Mouse (Mus musculus) frontal cortex, postnatal 10 days (tissue): ENCODE measurements at regions not wholly inside any gene's neighbourhood (a gene's known extent, or its start where the extent isn't known, plus 50 kb on each side); places are given as distances from the start of the nearest gene placed in this dataset.

Experiments used
- DNase-seq, 2 experiments: peaks; one replicate each; pipeline ENCODE4 v3.0.0; 2022; ENCODE audit warnings: low spot score in 2 of 2, mixed read lengths in 1 of 2

DNA sequence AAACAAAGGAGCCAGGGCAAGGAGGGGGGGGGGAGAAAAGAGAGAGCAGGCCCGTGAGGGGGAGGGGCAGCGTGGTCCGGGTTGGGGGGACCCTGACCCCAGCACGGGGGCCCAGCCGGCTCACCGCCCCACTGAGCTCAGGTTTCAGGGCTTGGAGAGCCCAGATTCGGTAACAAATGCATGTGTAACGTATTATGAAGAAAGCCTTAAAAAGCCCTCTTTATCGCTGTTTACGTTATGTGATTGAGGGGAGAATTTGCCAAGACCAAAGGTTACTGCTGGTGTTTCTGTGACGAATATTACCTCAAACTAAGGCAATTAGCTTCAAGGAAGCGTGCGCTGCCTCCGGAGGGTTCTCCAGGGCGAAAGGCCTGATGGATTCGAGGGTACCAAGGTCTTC lies 54.2 kb downstream of the Barx1 start:
- DNase-seq = no peak

DNA sequence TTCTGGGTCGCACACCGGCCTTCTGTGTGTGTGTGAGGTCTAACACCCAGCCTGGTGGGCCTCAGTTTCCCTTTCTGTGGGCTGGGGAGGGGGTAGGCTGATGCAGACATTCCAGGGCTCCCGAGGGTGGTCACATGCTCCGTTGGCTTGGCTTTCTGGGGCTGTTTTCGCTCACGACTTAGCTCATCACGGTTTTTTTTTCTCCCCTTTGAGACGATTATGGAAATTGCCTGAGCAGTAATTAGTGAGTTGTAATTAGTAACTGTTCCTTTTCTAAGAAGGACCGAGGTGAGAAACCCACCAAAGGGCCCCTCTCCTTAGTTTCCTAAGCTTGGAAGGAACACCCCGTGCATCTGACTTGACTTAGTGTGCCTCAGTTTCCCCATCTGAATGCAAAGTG lies 54.7 kb downstream of the Barx1 start:
- DNase-seq = no peak

DNA sequence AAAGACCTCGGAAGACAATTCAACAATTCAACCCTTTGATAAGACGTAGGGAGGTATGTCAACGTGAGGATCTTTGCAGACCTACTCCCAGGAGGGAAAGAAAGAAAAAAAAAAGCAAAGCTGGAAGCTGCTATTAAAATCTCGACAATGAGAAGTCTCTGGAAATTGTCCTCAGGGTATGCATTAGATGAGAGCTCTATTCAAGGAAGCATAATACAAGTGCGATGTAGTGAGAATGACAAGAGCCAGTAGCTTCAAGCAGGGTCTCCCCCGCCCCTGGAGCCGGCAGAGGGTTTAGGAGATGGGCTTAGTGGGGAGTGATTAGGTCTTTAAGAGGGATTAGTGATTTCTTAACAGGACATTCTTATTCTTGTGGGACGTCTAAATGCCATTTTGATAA lies 60.9 kb downstream of the Barx1 start:
- no peak for DNase-seq

DNA sequence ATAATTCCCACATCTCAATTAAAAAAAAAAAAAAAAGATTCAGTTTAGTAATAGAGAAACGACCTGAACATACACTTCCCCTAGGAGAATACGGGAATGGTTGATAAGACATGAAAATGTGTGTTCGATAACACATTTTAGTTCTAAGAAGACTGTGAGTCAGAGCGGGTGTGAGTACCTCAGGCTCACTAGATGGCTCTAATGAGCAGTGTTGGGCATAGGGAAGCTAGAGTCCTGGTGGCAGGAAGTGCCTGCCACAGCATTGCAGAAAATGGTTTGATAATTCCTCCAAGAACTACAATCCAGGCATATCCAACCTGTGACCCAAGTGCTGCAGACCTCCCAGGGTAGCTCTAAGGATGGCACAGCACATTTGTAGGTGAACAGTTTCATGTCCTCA lies 63.6 kb downstream of the Barx1 start:
- no peak for DNase-seq

DNA sequence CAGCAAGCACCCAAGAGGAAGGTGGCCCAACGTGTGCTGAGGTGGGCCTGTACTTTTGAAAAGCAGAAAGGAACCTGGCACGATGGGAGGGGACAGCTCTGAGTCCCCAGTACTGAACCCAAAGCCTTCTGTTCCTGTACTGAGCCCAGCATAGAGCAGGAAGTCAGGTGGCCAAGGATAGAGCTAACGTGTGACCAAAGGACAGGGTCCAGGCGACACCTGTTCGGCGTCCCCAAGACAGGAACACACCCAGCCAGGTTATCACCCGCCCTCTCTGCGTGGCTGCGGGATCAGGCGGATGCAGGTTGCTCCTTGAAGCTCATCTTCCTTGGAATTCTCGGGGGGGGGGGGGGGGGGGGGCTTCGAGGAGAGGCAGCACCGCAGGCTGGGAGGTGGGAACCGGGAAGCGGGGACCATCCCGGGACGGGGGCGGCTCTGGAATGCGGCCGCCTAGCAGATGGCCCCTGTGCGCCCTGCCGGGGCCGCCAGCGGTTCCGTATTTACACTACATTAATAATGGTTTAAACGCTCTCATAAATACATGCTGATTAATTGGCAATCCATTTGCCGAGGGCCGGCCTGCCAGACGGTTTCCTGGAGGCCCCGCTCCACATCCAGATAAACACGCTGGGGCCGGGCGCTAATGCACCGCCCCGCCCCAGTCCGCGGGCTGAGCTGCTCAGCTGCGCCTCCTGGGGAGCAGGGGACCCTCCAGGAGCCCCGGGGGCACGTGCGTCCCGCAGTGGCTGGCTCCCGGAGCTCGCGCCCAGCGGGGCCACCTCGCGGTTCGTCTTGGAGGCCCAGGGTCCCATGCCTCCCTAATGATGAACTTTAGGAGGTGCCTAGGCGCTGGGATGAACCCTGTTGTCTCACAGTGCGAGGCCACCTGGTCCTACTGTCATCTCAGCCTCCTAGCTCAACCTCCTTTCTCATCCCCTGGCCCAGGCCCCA lies 68.5 kb downstream of the Barx1 start:
- peak in 1 of 2 experiments; percentile 14 for DNase-seq

DNA sequence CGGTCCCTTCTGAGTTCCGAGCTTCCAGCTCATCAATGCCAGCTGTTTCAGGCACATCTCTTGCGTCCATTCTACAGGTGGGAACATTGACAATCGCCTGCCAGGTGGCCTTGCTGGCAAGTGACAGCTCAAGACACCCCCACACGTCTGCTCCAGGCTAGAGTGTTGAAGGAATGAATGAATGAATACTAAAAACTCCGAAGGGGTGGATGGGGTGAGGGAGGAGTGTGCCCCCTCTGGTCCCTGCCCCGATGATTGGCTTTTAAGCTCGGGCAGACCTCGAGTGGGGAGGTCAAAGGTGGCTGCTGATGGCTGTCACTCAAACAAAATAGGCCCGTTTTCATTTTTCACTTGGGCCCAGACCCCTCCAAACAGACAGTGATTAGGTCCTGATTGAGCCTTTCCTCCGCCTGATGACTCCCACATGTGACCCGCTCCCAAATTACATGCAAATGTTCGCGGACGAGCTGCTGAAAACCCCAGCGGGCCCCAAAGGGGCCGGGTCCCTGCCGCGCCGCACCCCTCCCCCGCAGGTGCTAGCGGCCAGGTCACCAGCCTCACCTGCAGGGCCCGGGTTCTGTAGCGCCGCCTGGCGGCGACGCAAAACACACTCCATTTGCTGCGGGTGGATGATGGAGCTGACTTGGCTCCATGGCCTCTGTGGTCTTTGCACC lies 69.5 kb downstream of the Barx1 start:
- no peak for DNase-seq

DNA sequence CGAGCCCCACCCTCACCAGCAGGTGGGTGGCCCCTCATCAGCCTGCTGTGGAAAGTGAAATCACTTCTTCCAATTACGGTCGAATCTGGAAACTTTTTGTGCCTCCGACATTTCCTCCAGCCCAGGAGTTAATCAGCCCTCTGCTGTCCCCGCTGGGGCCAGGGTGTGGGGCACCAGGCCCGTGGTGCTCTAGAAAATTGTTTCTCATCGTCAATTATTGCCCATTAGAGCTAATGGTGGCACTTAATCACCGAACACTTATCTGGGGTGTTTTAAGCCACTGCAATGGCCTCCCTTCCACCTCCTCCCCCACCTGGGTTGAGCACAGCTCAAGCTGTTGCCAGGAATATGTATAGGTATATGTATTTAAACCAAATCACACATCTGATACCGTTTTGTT lies 72.2 kb downstream of the Barx1 start:
- no peak for DNase-seq

DNA sequence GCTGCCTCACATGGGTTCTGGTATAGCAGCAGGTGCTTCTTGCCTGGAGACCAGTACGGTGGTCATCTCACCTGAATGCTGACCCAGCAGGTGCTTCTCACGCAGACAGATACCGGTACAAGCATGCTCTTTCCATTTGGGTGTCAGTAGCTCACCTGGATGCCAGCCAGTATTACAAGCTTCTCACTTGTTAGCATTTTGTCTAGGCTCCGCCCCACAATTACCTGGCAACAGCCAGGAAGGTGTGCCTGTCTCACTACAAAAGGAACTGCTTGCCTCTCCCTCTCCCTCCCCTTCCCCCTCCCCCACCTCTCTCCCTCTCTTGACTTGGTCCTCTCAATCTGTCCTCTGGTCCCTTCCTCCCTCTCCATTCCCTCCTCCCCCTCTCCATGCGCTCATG lies 82.8 kb downstream of the Barx1 start:
- DNase-seq = no peak

DNA sequence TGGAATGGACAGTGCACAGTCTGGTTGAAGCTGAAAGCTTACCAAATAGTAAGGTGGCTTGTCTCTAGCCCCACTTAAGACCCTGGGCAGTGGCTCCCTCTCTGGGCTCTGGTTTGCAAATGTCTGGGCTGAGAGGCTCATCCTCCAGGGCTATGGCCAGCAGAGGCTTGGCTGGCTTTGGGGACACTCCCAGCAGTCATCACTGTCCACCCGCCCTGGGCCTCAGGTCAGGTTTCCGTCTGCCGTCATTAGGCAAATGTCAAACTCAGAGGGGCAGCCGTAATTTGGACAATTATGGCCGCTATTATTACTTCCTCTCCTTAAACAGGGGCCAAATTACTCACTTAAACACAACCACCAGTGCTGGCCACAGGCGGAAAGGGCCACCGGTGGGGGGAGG lies 83.5 kb downstream of the Barx1 start:
- DNase-seq = no peak
